Mouse (Mus musculus) stomach, embryonic 16.5 days (tissue): Measurements from ENCODE around the gene Gdf9. TPM values are rescaled to one million over a fixed set of nuclear protein-coding genes. Genes with fewer than 3 reads are reported as not detected.

ENCODE experiments used
- ATAC-seq: fragments of 200-750 bp; cut with Nextera tagmentation; 2 replicates; pipeline ENCODE4 v1.8.0; 2017; ENCODE audit warnings: moderate number of reproducible peaks, moderate TSS enrichment; ENCODE audit not compliant: insufficient read depth, low FRiP score
- H3K27ac ChIP-seq: fragments of 300-500 bp; sonication (generic); 2 replicates; pipeline ENCODE4 v1.5.1; 2014; ENCODE audit warnings: low read length
- H3K27me3 ChIP-seq: fragments of 300-500 bp; sonication (generic); 2 replicates; pipeline ENCODE4 v1.6.1; 2014; ENCODE audit warnings: low read length, control low read depth, mixed read lengths; ENCODE audit not compliant: control insufficient read depth, insufficient read depth
- H3K36me3 ChIP-seq: fragments of 300-500 bp; sonication (generic); 2 replicates; pipeline ENCODE4 v1.6.1; 2014; ENCODE audit warnings: low read length; ENCODE audit not compliant: control insufficient read depth, insufficient read depth
- H3K4me1 ChIP-seq: fragments of 300-500 bp; sonication (generic); 2 replicates; pipeline ENCODE4 v1.6.1; 2014; ENCODE audit warnings: low read length, control low read depth, mixed read lengths; ENCODE audit not compliant: control insufficient read depth, insufficient read depth
- H3K4me2 ChIP-seq: fragments of 300-500 bp; sonication (generic); 2 replicates; pipeline ENCODE4 v1.6.1; 2014; ENCODE audit warnings: low read depth, low read length, mixed read lengths
- H3K4me3 ChIP-seq: fragments of 300-500 bp; sonication (generic); replicated peaks from 2 replicates; pipeline ENCODE4 v1.5.1; 2014; ENCODE audit warnings: mild to moderate bottlenecking, low read length
- H3K9ac ChIP-seq: fragments of 300-500 bp; sonication (generic); 2 replicates; pipeline ENCODE4 v1.6.1; 2014; ENCODE audit warnings: low read length
- H3K9me3 ChIP-seq: fragments of 300-500 bp; sonication (generic); replicated peaks from 2 replicates; pipeline ENCODE4 v1.6.1; 2016; ENCODE audit warnings: low read length, control low read depth; ENCODE audit not compliant: control insufficient read depth
- WGBS: fragments of 180-500 bp; shearing (Covaris S2); extraction: QIAGEN DNeasy Blood & Tissue Kit; methylation state at CpG from one replicate; pipeline ENCODE4 v1.1.7; 2014; 5-methylcytosine and 5-hydroxymethylcytosine counted together
- polyA plus RNA-seq: library from polyadenylated mRNA; unstranded; fragments of >200 nt; fragmentation: Nextera tagmentation; extraction: Ambion mirVana; gene quantifications from 2 replicates; pipeline ENCODE4 v1.2.1, GENCODE M21; 2015

Gdf9 gene
- polyA plus RNA-seq, 1 experiment from 2014 or later = 1.5 TPM

DNA sequence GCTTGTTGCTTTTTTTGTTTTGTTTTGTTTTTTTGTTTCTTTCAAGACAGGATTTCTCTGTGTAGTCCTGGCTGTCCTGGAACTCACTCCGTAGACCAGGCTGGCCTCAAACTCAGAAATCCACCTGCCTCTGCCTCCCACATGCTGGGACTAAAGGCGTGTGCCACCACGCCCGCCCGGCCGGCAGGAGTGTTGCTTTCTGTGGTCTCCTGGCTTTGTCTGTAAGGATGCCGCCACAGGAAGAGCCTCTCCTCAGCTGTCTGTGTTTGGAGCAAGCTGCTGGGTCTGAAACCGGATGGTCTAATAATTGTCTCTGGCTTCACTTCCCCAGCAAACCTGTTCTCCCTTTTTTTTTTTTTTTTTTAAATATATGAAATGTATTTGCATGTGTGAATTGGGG lies 4.7 kb downstream of the Gdf9 start:
- no peak overlapping the region for H3K4me3 ChIP-seq
- no peaks in the 10 kb centered on the region for H3K9me3 ChIP-seq
- no peaks in the 10 kb centered on the region for H3K27me3 ChIP-seq
- H3K27ac ChIP-seq = no peak overlapping the region
- H3K4me1 ChIP-seq = 0 out of 2 replicates have a peak, but pooled peaks cover 5% of the 10 kb centered on the region
- 80% methylated on average over 8 of the region's 8 CpGs for WGBS
- no peaks in the 10 kb centered on the region for H3K36me3 ChIP-seq
- no peak overlapping the region for H3K9ac ChIP-seq
- ATAC-seq = no peak
- H3K4me2 ChIP-seq = no peak overlapping the region

DNA sequence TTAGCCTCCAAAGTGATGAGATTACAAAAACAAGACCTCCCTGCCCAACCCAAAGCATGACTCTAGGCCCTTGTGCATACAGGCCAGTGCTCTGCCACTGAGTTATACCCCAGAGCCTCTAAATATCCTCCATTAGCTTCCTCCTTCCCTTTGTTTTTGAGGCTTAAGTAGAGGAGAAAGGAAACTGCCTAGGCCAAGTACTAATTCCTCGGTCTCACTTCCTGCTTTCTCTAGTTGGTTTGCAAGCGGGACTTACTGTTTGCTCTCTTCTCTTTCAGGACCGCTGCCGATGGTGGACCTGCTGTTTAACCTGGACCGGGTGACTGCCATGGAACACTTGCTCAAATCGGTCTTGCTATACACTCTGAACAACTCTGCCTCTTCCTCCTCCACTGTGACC lies 5.5 kb downstream of the Gdf9 start:
- H3K4me1 ChIP-seq = 0 out of 2 replicates have a peak, but pooled peaks cover 4% of the 10 kb centered on the region
- H3K9me3 ChIP-seq = no peaks in the 10 kb centered on the region
- H3K4me2 ChIP-seq = no peak overlapping the region
- H3K36me3 ChIP-seq = no peaks in the 10 kb centered on the region
- no peak overlapping the region for H3K9ac ChIP-seq
- no peak for ATAC-seq
- no peaks in the 10 kb centered on the region for H3K27me3 ChIP-seq
- no peak overlapping the region for H3K27ac ChIP-seq
- no peak overlapping the region for H3K4me3 ChIP-seq
- WGBS = 76% methylated on average over 6 of the region's 6 CpGs

DNA sequence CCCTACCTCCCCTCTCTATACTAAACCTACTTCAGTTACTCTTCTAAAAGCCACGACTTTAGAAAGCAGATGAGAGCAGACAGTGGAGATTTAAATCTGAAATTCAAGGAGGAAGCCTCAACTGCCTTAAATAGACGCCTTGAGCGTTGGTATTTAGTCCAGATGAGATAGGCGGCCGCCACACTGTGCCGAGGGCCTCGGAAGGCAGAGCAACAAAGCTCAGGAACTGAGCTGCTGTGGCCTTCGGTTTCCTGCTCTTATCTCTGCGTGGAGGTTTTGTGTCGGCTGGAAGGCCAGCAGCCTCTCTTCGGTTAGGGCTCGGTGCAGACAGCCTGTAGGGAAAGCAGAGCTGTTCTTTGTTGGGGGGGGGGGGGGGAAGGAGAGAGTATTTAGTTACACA lies 11.1 kb downstream of the Gdf9 start:
- no peaks in the 10 kb centered on the region for H3K36me3 ChIP-seq
- no peaks in the 10 kb centered on the region for H3K4me1 ChIP-seq
- H3K27me3 ChIP-seq = no peaks in the 10 kb centered on the region
- ATAC-seq = no peak
- 21% methylated on average over 12 of the region's 12 CpGs for WGBS
- no peak overlapping the region for H3K27ac ChIP-seq
- H3K9me3 ChIP-seq = no peaks in the 10 kb centered on the region
- no peak overlapping the region for H3K9ac ChIP-seq
- H3K4me2 ChIP-seq = no peak overlapping the region
- no peak overlapping the region for H3K4me3 ChIP-seq

- no peak for ATAC-seq
- H3K27ac ChIP-seq = no peak overlapping the region
- H3K36me3 ChIP-seq = no peaks in the 10 kb centered on the region
- no peaks in the 10 kb centered on the region for H3K4me1 ChIP-seq
- H3K9me3 ChIP-seq = no peaks in the 10 kb centered on the region
- H3K9ac ChIP-seq = no peak overlapping the region
- no peak overlapping the region for H3K4me3 ChIP-seq
- H3K27me3 ChIP-seq = no peaks in the 10 kb centered on the region
- no peak overlapping the region for H3K4me2 ChIP-seq
- 35% methylated on average over 6 of the region's 6 CpGs for WGBS
These were observed 13.0 kb downstream of the Gdf9 start for GRCm38 (mm10) chr11:53443861-53444260.

- no peak for ATAC-seq
- no peak overlapping the region for H3K4me3 ChIP-seq
- no peaks in the 10 kb centered on the region for H3K4me1 ChIP-seq
- H3K27ac ChIP-seq = no peak overlapping the region
- H3K9ac ChIP-seq = no peak overlapping the region
- no peak overlapping the region for H3K4me2 ChIP-seq
- no peaks in the 10 kb centered on the region for H3K27me3 ChIP-seq
- 56% methylated on average over 13 of the region's 13 CpGs for WGBS
- no peaks in the 10 kb centered on the region for H3K36me3 ChIP-seq
- H3K9me3 ChIP-seq = no peaks in the 10 kb centered on the region
These were observed 14.7 kb downstream of the Gdf9 start for GRCm38 (mm10) chr11:53445562-53445961.

- WGBS = 62% methylated on average over 13 of the region's 13 CpGs
- Histone ChIP-seq H3K36me3 (no peaks in the 10 kb centered on the region), H3K27me3 (no peaks in the 10 kb centered on the region), H3K4me2 (no peak overlapping the region), H3K4me1 (0 out of 2 replicates have a peak, but pooled peaks cover 2% of the 10 kb centered on the region), H3K27ac (no peak overlapping the region), H3K9me3 (no peaks in the 10 kb centered on the region), H3K9ac (no peak overlapping the region), H3K4me3 (no peak overlapping the region)
- ATAC-seq = 0 out of 2 replicates have a peak, but pooled peaks have one; percentile 15
These were observed 15.4 kb downstream of the Gdf9 start for GRCm38 (mm10) chr11:53446183-53446582.

DNA sequence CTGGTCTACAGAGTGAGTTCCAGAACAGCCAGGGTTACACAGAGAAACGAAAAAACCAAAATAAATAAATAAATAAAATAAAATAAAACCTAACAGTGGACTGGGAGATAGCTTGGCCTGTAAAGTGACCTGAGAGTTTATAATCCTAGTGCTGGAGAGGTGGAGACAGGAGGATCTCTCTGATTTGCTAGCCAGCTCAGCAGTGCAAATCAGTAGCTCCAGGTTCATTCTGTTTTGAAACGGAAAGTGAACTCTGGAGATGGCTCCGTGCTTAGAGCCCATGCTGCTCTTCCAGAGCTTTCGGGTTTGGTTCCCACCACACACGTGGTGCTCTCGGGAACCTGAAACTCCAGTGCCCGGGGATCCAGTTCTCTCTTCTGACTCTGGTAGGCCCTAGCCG lies 17.2 kb downstream of the Gdf9 start:
- ATAC-seq = no peak
- Histone ChIP-seq H3K9me3 (no peaks in the 10 kb centered on the region), H3K4me1 (0 out of 2 replicates have a peak, but pooled peaks cover 2% of the 10 kb centered on the region), H3K27ac (no peak overlapping the region), H3K27me3 (no peaks in the 10 kb centered on the region), H3K4me3 (no peak overlapping the region), H3K36me3 (no peaks in the 10 kb centered on the region), H3K4me2 (no peak overlapping the region), H3K9ac (no peak overlapping the region)
- 83% methylated on average over 8 of the region's 8 CpGs for WGBS

DNA sequence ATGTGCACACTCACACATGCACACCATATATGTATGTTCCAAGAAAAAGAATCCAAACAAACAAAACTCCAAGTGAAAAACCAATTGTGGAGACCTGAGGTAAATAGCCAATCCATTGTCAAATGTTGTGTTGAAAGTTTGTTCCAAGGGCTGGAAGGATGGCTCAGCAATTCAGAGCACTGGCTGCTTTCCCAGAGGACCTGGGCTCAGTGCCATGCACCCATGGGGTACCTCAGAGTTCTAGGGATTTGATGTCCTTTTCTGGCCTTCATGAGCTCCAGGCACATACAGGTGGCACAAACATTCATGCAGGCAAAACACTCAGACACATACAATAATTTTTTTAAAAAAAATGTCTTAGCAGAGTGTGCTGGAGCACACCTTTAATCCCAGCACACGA lies 17.7 kb downstream of the Gdf9 start:
- no peaks in the 10 kb centered on the region for H3K9me3 ChIP-seq
- H3K36me3 ChIP-seq = no peaks in the 10 kb centered on the region
- H3K27ac ChIP-seq = no peak overlapping the region
- ATAC-seq = no peak
- no peak overlapping the region for H3K4me2 ChIP-seq
- no peak overlapping the region for H3K9ac ChIP-seq
- 63% methylated on average over 1 of the region's 1 CpGs for WGBS
- no peak overlapping the region for H3K4me3 ChIP-seq
- no peaks in the 10 kb centered on the region for H3K27me3 ChIP-seq
- H3K4me1 ChIP-seq = 0 out of 2 replicates have a peak, but pooled peaks cover 2% of the 10 kb centered on the region

- ATAC-seq = no peak
- Histone ChIP-seq H3K27ac (no peak overlapping the region), H3K4me2 (no peak overlapping the region), H3K4me3 (no peak overlapping the region), H3K27me3 (no peaks in the 10 kb centered on the region), H3K36me3 (no peaks in the 10 kb centered on the region), H3K9ac (no peak overlapping the region), H3K4me1 (0 out of 2 replicates have a peak, but pooled peaks cover 2% of the 10 kb centered on the region), H3K9me3 (no peaks in the 10 kb centered on the region)
- 45% methylated on average over 15 of the region's 15 CpGs for WGBS
These were observed 19.4 kb downstream of the Gdf9 start for GRCm38 (mm10) chr11:53450070-53450705.
